Mouse (Mus musculus) thymus, adult 2 months (tissue): Measurements from ENCODE around the gene Far2. TPM values are rescaled to one million over a fixed set of nuclear protein-coding genes. Genes with fewer than 3 reads are reported as not detected.
"Not testable (repeated sequence)": the region's sequence is repeated elsewhere in the genome, so short reads cannot be mapped to it uniquely, and the experiment has no call there.

Experiments
- DNase-seq: peaks from one replicate; pipeline ENCODE4 v3.0.0; 2021
- H3K27ac ChIP-seq: fragments of 200-500 bp; 2 replicates; pipeline ENCODE4 v1.5.1; 2012; ENCODE audit warnings: low read length, control low read depth; ENCODE audit not compliant: control insufficient read depth, insufficient read depth
- H3K27me3 ChIP-seq: fragments of 200-500 bp; 2 replicates; pipeline ENCODE4 v1.6.1; 2012; ENCODE audit warnings: mild to moderate bottlenecking, low read length, moderate library complexity, mixed read lengths; ENCODE audit not compliant: control insufficient read depth, insufficient read depth
- H3K36me3 ChIP-seq: fragments of 200-500 bp; 2 replicates; pipeline ENCODE4 v1.6.1; 2012; ENCODE audit warnings: mild to moderate bottlenecking, low read length, moderate library complexity; ENCODE audit not compliant: control insufficient read depth, insufficient read depth
- H3K4me1 ChIP-seq: fragments of 200-500 bp; replicated peaks from 2 replicates; pipeline ENCODE4 v1.6.1; 2012; ENCODE audit warnings: low read length; ENCODE audit not compliant: control insufficient read depth, insufficient read depth
- H3K4me3 ChIP-seq: fragments of 200-500 bp; 2 replicates; pipeline ENCODE4 v1.5.1; 2012; ENCODE audit warnings: mild to moderate bottlenecking, low read length, control low read depth, moderate library complexity; ENCODE audit not compliant: control insufficient read depth, insufficient read depth
- CTCF ChIP-seq: fragments of 200-500 bp; IDR thresholded peaks from 2 replicates; pipeline ENCODE4 v1.5.1; 2012; ENCODE audit warnings: mild to moderate bottlenecking, control low read depth, low read length, moderate library complexity, borderline replicate concordance; ENCODE audit not compliant: control insufficient read depth, poor library complexity, insufficient read depth; ENCODE audit errors: extremely low read depth
- POLR2A ChIP-seq: fragments of 200-500 bp; IDR thresholded peaks from 2 replicates; pipeline ENCODE4 v1.6.1; 2012; ENCODE audit warnings: mild to moderate bottlenecking, low read length, control low read depth, moderate library complexity; ENCODE audit not compliant: control insufficient read depth, poor library complexity, insufficient read depth; ENCODE audit errors: extremely low read depth
- WGBS: fragments of 180-500 bp; shearing (Covaris S2); methylation state at CpG from one replicate; pipeline ENCODE4 v1.1.7; 2018; 5-methylcytosine and 5-hydroxymethylcytosine counted together
- polyA plus RNA-seq: library from polyadenylated mRNA; depleted of rRNA; stranded (reverse); fragments of >200 nt; gene quantifications from 2 replicates; pipeline ENCODE4 v1.2.3, GENCODE M21; 2012

The Far2 gene
- polyA plus RNA-seq, 1 experiment, result 0.22 TPM

DNA sequence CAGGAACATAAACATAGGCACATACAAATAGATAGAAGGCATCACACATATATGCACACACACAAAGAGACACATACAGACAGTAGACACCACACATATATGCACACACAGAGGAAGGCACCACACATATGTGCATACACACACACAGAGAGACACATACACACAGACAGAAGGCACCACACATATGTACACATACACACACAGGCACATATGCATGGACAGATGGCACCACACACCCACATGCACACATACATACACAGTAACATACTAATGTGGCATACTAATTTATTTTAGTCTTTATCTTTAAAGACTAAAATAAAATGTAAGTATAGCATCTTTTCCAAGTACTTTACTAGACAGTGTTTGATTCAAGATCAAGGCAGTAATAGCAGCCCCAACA lies 86.5 kb downstream of the Far2 start:
- Histone ChIP-seq H3K4me3 (no peak overlapping the region), H3K36me3 (no peaks in the 10 kb centered on the region), H3K4me1 (no peaks in the 10 kb centered on the region), H3K27ac (no peak overlapping the region), H3K27me3 (no peaks in the 10 kb centered on the region)
- DNase-seq, result no peak
- TF ChIP-seq POLR2A, result no peak
- TF ChIP-seq CTCF, result no peak

GRCm38 (mm10) chr6:148135769-148136382 lies 88.8 kb downstream of the Far2 start:
- Histone ChIP-seq H3K4me3 (no peak overlapping the region), H3K27ac (no peak overlapping the region), H3K4me1 (no peaks in the 10 kb centered on the region), H3K27me3 (no peaks in the 10 kb centered on the region), H3K36me3 (no peaks in the 10 kb centered on the region)
- TF ChIP-seq CTCF (peak; percentile 67; the same call in 1 of the 2 replicates), POLR2A (no peak)
- WGBS, result 35% methylated on average over 9 of the region's 9 CpGs
- peak; percentile 56 for DNase-seq

GRCm38 (mm10) chr6:148139288-148139995 lies 92.4 kb downstream of the Far2 start:
- Histone ChIP-seq H3K4me1 (no peaks in the 10 kb centered on the region), H3K27ac (no peak overlapping the region), H3K36me3 (no peaks in the 10 kb centered on the region), H3K27me3 (no peaks in the 10 kb centered on the region), H3K4me3 (no peak overlapping the region)
- DNase-seq, result no peak
- TF ChIP-seq CTCF (no peak), POLR2A (no peak)
- WGBS, result 89% methylated on average over 6 of the region's 6 CpGs

- no peaks in the 10 kb centered on the region for H3K36me3 ChIP-seq
- DNase-seq, result no peak
- H3K27ac ChIP-seq, result no peak overlapping the region
- no peak overlapping the region for H3K4me3 ChIP-seq
- no peaks in the 10 kb centered on the region for H3K27me3 ChIP-seq
- 82% methylated on average over 5 of the region's 5 CpGs for WGBS
- TF ChIP-seq POLR2A (no peak), CTCF (no peak)
- no peaks in the 10 kb centered on the region for H3K4me1 ChIP-seq
Observed at GRCm38 (mm10) chr6:148141874-148142273, 94.8 kb downstream of the Far2 start.

DNA sequence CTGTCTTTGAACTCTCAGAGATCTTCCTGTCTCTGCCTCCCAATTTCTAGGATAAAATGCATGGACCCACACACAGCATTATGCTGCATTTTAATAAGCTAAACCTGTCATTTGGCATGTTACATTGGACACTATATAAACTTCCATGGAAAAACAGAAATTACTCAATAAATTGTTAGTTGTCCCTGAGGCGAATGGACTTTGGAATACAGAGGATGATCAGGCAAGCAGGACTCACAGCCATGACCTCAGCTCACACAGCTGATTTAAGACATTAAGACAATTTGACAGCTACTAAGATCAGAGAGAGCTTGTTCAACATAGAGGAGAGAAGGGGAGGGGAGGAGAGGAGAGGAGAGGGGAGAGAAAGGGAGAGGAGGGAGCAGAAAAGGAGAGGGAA lies 95.4 kb downstream of the Far2 start:
- TF ChIP-seq POLR2A, result no peak
- no peak for TF ChIP-seq CTCF
- 97% methylated on average over 1 of the region's 1 CpGs for WGBS
- Histone ChIP-seq H3K27ac (no peak overlapping the region), H3K4me3 (no peak overlapping the region), H3K27me3 (no peaks in the 10 kb centered on the region), H3K36me3 (no peaks in the 10 kb centered on the region), H3K4me1 (no peaks in the 10 kb centered on the region)
- no peak for DNase-seq

DNA sequence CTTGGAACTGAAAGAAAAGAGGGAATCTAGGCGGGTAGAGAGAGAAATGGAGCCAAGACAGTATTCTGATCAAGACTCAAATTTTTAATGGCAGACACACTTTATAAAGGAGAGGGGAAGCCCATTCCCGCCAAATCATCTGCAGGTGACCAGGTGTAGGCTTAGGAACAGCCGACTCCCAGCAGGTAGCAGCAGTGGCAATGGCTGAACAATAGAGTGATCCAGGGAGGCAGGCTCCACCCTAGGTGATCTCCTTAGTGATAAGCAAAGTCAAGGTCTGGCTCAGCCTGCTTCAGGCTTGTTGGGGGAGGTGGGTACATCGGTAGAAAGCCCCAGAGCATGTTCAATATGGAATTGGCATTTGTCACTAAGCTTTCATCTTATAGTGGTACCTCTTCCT lies 105.2 kb downstream of the Far2 start:
- not testable (repeated sequence) for H3K27me3 ChIP-seq, DNase-seq, H3K4me1 ChIP-seq, H3K4me3 ChIP-seq, H3K36me3 ChIP-seq, H3K27ac ChIP-seq
- 79% methylated on average over 4 of the region's 4 CpGs for WGBS

DNA sequence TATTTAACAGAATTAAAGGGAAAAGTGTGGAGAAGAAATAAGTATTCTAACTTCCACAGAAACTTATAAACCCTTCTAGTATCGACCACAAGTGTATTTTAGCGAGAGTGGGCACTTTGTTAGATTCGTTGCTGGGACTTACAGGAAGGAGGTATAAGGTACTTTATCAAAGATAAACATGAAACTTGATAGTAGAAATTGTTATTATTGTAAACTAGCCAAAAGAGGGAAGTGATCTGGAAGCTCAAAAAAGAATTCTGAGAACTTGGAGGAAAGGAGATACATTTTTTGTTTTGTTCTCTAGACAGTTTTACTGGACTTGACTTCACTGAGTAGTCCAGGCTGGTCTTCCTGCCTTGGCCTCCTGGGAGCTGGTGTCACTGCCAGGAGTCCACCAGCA lies 125.8 kb downstream of the Far2 start:
- H3K27ac ChIP-seq, result no peak overlapping the region
- no peaks in the 10 kb centered on the region for H3K36me3 ChIP-seq
- H3K4me3 ChIP-seq, result no peak overlapping the region
- no peaks in the 10 kb centered on the region for H3K4me1 ChIP-seq
- WGBS, result 32% methylated on average over 3 of the region's 3 CpGs
- TF ChIP-seq CTCF (no peak), POLR2A (no peak)
- no peak for DNase-seq
- H3K27me3 ChIP-seq, result no peaks in the 10 kb centered on the region
